Mouse (Mus musculus) CH12F3 (cell line): Measurements from ENCODE around the gene Rnf183.

Source experiments
- in situ Hi-C: fragments of 300-500 bp; cut with MboI; formaldehyde crosslinking; loops from 2 replicates; pipeline ENCODE4 v1.14.3; 2020; ENCODE audit warnings: low sequenced_read_pairs

Gene Rnf183

GRCm38 (mm10) chr4:62431522-62431921, 3.5 kb downstream of the Rnf183 start:
- in situ Hi-C loops: no loop called here

- in situ Hi-C loops: no loop called here
Measured at GRCm38 (mm10) chr4:62430678-62431077, 4.4 kb downstream of the Rnf183 start.

DNA sequence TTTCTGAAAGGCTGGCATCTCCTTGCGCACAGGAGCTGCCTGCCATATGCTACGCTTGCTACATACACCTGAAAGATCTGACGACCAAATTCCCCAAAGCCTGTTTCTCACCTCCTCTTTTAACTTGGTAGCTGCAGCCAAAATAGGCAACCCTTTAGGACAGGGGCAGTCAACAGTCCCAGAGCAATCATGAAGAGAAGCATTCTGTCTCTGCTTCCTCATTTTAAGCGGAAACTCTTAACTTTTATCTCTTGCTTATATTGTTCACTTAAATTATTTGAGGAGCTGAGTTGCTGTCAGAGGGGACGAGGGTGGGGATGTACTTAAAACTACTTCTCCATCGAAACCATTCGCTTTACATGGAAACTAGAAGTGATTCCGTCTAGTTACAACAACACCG, 5.4 kb downstream of the Rnf183 start:
- in situ Hi-C loops: no loop called here

GRCm38 (mm10) chr4:62427978-62428758, 6.9 kb downstream of the Rnf183 start:
- in situ Hi-C loops: no loop called here

GRCm38 (mm10) chr4:62425891-62426290, 9.2 kb downstream of the Rnf183 start:
- in situ Hi-C loops: no loop called here

GRCm38 (mm10) chr4:62419091-62419490, 16.0 kb downstream of the Rnf183 start:
- in situ Hi-C loops: no loop called here

DNA sequence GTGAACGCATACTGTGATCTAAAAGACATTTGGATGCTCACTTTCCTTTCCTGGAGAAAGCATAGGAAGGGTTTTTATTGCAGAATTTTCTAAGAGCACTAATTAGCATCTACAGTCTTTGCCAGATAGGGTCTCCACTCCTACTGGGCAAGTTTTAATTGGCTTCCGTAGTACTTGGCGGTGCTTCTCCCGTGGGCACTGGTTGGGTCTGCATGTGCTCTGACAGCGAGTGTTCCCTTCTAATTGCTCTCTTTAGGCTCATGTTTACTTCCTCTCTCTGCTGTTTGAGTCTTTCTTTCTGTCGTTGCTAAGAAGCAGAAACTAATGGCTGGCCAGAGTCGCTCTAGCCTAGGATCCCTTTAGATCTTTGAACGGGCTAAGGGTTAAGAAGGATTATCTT, 16.6 kb downstream of the Rnf183 start:
- in situ Hi-C loops: no loop called here

DNA sequence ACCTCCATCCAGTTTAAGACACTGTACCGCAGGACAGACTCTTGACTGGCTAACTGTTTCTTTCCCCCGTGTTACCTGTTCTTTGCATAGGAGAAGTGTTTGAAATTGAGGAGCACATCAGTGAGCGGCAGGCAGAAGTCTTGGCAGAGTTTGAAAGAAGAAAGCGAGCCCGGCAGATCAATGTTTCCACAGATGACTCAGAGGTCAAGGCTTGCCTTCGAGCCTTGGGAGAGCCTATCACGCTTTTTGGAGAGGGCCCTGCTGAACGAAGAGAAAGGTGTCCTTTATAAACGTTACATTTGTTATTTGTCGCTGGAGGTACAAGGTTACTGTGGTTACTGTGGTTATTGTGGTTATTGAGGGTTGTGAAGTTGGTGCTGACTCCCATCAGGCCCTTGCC, 23.4 kb downstream of the Rnf183 start:
- in situ Hi-C loops: no loop called here

DNA sequence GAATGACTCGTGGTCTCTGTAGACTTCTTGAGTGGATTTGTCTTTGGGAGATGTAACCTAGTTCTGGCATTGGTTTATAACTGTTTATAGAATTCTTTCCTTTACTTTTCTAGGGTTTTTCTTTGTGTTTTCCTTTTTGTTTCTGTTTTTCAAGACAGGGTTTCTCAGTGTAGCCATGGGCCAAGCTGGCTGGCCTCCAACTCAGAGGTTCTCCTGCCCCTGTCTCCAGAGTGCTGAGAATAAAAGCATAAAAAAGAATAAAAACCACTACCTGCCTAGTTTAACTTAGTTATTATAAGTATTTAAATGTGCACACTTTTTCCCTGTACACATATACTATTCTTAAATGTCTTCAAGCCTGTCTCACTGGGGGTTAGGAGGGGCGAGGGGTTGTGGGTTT, 24.7 kb downstream of the Rnf183 start:
- in situ Hi-C loops: no loop called here

GRCm38 (mm10) chr4:62409615-62410014, 25.4 kb downstream of the Rnf183 start:
- in situ Hi-C loops: no loop called here

GRCm38 (mm10) chr4:62408601-62409282, 26.3 kb downstream of the Rnf183 start, which contains the start of the genes Cdc26 and Prpf4:
TSS of gene Cdc26 (minus strand) at chr4:62408642.
TSS of gene Prpf4 (plus strand) at chr4:62408797.
- in situ Hi-C loops: no loop called here

DNA sequence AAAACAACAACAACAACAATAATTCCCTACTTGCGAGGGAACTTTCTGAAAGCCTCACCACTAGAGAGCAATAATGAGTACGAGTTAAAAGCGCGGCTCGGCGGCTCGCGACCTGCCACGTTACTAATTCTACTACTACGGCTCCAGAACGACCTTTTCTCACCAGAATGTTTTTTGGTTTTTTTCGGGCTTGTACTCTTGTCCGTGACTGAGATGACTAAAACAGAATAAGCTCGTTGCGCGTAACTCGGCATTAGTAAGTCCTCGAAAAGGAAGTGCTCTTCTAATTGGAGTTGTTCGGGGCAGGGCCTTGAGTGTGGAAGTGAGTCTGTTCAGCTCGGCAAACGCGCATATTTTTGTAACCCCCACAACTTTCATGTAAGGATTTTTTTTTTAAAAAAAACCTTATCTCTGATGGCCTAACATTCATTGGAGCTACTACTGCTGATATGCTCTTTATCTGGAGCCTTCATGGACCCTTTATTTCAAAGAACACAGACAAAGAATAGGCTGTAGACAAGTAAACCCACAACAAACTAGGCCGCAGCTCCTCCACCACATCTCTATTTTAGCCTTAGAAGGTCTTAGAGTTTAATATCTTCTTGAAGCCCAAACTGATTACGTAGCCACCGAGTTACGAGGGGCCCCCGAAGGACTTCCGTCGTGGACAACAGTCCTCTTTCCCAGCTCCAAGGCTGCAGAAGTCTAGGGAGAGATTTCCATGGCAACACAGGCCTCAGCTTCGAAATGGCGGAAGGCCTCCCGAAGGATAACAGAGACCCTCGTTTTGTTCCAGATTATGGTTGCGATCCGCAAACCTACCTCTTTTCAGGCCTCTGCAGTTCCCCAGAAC, 27.1 kb downstream of the Rnf183 start:
- in situ Hi-C loops: no loop called here

DNA sequence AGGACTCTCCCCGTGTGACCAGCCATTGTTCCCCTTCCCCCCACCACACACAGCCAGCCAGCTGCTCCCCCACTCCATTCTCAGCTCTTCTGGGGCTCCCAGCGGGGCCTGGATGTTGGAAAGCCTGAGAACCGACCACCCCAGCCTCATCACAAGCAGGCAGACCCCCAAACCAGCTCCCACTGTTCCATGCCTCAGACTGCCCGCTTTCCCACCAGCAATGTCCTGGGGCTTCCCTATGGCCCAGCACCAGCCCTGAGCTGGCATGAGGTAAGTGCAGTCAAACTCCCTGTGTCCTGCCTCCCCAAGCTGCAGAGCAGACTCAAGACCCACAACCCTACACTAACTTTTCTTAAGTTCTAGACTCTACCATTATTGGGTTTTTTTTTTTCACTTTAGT, 28.9 kb downstream of the Rnf183 start:
- in situ Hi-C loops: no loop called here

DNA sequence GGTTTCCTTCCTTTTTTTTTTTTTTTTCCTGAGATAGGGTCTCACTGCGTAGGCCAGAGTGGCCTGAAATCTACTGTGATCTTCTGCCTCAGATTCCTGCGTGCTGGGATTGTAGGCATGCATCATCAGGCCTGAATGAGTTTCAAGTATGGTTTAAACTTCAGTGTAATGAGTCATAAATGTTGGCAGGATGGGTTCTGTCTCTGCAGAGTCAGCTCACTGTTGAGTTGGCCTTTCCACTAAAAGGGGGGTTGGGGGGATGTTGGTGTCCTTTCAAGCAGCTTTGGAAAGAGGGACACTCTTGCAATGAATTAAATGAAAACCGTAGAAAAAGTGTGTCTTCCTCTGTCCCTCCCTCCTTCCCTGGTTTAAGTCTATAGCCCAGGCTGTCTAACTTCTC, 36.1 kb downstream of the Rnf183 start:
- in situ Hi-C loops: no loop called here

GRCm38 (mm10) chr4:62397616-62398365, 37.3 kb downstream of the Rnf183 start:
- in situ Hi-C loops: no loop called here

GRCm38 (mm10) chr4:62395806-62396205, 39.2 kb downstream of the Rnf183 start:
- in situ Hi-C loops: no loop called here

DNA sequence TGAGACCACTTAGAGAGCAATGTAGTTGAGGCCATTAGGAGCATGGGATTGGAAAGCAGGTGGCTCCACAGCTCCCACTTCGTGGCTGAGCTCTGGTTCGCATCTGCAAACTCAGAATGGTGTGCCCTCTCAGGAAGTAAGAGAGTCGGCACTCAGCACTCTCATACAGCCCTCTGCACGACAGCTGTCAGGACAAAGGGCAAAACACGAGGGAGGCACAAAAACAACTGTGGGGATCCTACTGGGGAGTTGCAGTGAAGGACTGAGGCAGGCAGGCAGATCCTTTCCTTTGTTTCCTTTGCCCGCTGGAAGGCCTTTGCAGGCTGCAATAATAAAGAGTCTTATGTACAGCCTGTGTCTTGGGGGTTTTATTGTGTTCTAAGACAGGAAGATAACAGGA, 41.6 kb downstream of the Rnf183 start:
- in situ Hi-C loops: no loop called here

DNA sequence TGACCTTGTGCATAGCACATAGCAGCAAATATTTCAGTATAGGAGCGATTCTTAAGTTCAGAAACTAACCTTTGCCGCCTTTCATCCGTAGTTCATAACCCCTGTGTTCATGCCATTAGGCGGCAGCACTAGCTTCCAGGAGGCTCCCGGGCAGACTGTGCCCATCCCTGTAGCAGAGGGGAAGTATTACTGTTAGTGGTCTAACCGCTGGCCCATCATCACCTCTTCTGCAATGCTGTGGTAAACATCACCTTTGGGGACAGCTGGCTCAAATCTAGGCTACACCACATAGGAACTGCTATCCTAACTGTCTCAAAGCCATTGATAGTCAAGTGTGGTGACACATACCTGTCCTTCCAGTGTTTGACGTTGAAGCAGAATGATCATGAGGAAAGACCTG, 43.2 kb downstream of the Rnf183 start:
- in situ Hi-C loops: no loop called here

DNA sequence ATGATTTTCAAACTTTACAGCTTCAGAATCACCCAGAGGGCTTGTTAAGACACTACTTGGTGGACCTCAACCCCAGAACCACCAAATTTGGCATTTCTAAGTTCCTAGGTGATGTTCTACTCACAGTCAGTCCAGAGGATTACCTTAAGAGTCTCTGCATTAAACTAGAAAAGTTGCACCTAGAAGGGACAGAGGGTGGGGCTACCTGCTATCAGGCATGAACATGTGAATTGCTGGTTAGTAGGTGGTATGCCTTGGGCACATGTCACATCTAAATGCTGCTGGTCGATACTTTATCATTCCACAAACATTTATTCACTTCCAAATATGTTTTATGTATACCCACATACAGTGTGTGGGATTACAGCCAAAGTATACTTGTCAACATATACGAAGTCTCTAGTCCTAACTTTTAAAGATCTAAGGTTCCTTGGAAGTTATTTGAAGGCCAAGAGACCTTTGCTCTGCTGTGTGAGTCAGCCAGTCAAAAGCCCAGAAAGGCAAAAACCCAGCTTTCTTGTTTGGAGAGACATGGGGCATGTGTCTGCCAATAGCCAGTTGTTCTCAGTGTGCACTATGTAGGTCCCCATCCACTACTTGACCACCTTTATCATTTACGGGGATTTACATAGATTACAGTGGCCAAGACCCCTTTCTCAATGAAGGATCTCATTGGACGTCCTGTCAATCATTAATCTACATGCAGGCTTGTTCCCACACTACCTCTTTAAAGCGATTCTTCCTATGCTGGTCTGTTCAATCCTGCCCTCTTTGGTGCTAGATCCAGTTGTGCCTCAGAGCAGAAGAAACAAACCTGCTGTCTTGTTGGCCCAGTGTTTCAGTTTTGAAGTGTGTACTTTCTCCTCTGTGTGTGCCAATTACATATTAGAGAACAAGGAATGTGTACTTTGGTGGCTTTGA, 45.2 kb downstream of the Rnf183 start:
- in situ Hi-C loops: no loop called here

DNA sequence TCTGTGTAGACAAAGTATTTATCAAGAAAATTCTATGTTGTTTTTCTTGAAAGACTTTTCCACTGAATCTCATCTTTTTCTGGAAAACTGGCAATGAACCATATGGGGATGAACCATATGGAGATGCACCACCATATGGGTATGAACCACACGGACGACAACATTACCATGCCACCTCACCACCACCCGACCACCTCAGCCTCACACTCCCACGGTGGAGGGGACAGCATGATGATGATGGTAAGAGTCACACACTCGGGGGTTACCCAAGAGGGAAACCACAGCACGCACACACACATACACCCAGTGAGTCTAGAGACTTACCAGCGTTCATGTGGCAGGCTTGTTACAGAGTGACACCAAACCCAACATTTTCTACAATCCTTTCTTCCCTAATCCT, 49.6 kb downstream of the Rnf183 start:
- in situ Hi-C loops: no loop called here
